20 mouse cellular contexts compared by ENCODE assay signal in the genomic region with DNA sequence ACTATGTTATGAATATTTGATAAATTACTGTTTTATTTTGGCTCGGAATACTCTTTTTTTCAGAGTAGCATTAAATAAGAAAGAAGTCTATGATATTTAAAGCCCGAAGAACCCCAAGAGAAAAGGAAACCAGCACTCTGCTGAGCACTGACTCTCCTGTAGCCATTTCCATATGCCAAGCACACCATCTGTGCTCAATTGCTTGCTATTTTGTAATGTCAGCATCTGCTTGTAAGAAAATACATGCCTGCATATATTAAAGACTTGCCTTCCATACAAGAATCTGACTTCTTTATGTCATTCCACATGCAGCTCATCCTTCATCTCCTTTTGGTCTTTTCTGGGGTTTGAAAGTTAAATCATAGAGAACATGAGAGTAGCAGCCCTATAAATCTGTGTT.
DNase-seq lines count a peak whose midpoint lies in the region; ATAC-seq lines count a peak whose summit lies in the region.
"Had no signal": no experiment of that assay in that cellular context is flagged by ENCODE, and none has a peak within 500 bp of the region (broad histone marks: within the 10 kb centered on the region; RNA-seq: fewer than 3 reads in every experiment).

No protein-coding gene starts in this region.

- intact Hi-C loops in left cerebral cortex, postnatal 4 days (cut with DNase I) = no loop called here
- intact Hi-C loops in heart, postnatal 36 days (cut with DNase I) = no loop called here

- H3K9me3 ChIP-seq in embryonic facial prominence, embryonic 15.5 days (replicated peaks) = no peaks in the 10 kb centered on the region
- H3K9me3 ChIP-seq: heart, embryonic 12.5 days; limb, embryonic 12.5 days; midbrain, embryonic 12.5 days had no signal

- no peak overlapping the region for H3K4me2 ChIP-seq in embryonic facial prominence, embryonic 15.5 days (replicated peaks)
- H3K4me2 ChIP-seq: heart, embryonic 12.5 days; limb, embryonic 12.5 days; midbrain, embryonic 12.5 days had no signal

- no peak overlapping the region for H3K27ac ChIP-seq in embryonic facial prominence, embryonic 15.5 days (replicated peaks)
- H3K27ac ChIP-seq: hindbrain, postnatal 0 days; limb, embryonic 12.5 days; midbrain, embryonic 12.5 days had no signal

- 33% methylated on average over 2 of the region's 2 CpGs for WGBS in embryonic facial prominence, embryonic 15.5 days

- no peaks in the 10 kb centered on the region for H3K27me3 ChIP-seq in embryonic facial prominence, embryonic 15.5 days
- H3K27me3 ChIP-seq: heart, embryonic 12.5 days; limb, embryonic 12.5 days; midbrain, embryonic 12.5 days had no signal

- no peaks in the 10 kb centered on the region for H3K36me3 ChIP-seq in embryonic facial prominence, embryonic 15.5 days
- H3K36me3 ChIP-seq: heart, embryonic 12.5 days; limb, embryonic 12.5 days; midbrain, embryonic 12.5 days had no signal

- peak; percentile 67; the same call in 1 of the 2 replicates for ATAC-seq in embryonic facial prominence, embryonic 15.5 days (ENCODE audit: insufficient number of reproducible peaks, low FRiP score, low TSS enrichment, low read depth)
- ATAC-seq: hindbrain, postnatal 0 days had no signal

- H3K4me1 ChIP-seq in embryonic facial prominence, embryonic 15.5 days = 0 out of 2 replicates have a peak, but pooled peaks cover 3% of the 10 kb centered on the region
- H3K4me1 ChIP-seq: heart, embryonic 12.5 days; limb, embryonic 12.5 days; midbrain, embryonic 12.5 days had no signal

- no peak overlapping the region for H3K9ac ChIP-seq in embryonic facial prominence, embryonic 15.5 days
- H3K9ac ChIP-seq: heart, embryonic 12.5 days; limb, embryonic 12.5 days; midbrain, embryonic 12.5 days had no signal

- peak; percentile 14 for DNase-seq in embryo, embryonic 11 days
- no peak for DNase-seq in embryo, embryonic 9.5 days (ENCODE audit: extremely low spot score)
- peak; percentile 4 for DNase-seq in left cerebral cortex, adult 11 months (ENCODE audit: low spot score)
- DNase-seq in left cerebral cortex, postnatal 4 days = no peak
- peak; percentile 7 for DNase-seq in right cerebral cortex, postnatal 25 days
- DNase-seq in heart, postnatal 36 days = no peak
- DNase-seq in thymus, postnatal 25 days = no peak
- DNase-seq: adrenal gland, postnatal 10 days; cerebellum, adult 9-10 months; heart, postnatal 4 days; kidney, adult 18-20 months; lung, adult 18-20 months; lung, postnatal 4 days; thymus, adult 18-20 months had no signal

- no peak overlapping the region for H3K4me3 ChIP-seq in embryonic facial prominence, embryonic 15.5 days (replicated peaks)
- H3K4me3 ChIP-seq: heart, embryonic 12.5 days; limb, embryonic 12.5 days; midbrain, embryonic 12.5 days; myocyte had no signal

Comparison
In these comparisons a context has a peak if more than half of its experiments do, and no peak if none do; other contexts are left out.
1. DNase-seq: peak in embryo, embryonic 11 days (single experiment), left cerebral cortex, adult 11 months (single experiment) and right cerebral cortex, postnatal 25 days (single experiment); none in embryo, embryonic 9.5 days (single experiment), left cerebral cortex, postnatal 4 days (single experiment), heart, postnatal 36 days (0 of 2) and thymus, postnatal 25 days (single experiment).